Mouse (Mus musculus) splenic B cell, adult 2 months (primary cell): Measurements from ENCODE around the gene Fam168b.

Source experiments
- DNase-seq: peaks from one replicate; pipeline ENCODE4 v3.0.0-alpha.2; 2011; ENCODE audit warnings: low read depth, low spot score
- H3K27me3 ChIP-seq: 2 replicates; pipeline ENCODE4 v1.6.1; 2012; ENCODE audit warnings: mild to moderate bottlenecking, low read length, moderate library complexity, mixed read lengths; ENCODE audit not compliant: control insufficient read depth, poor library complexity, insufficient read depth, severe bottlenecking
- H3K36me3 ChIP-seq: 2 replicates; pipeline ENCODE4 v1.6.1; 2012; ENCODE audit warnings: mild to moderate bottlenecking, low read length, moderate library complexity, mixed read lengths; ENCODE audit not compliant: control insufficient read depth, poor library complexity, insufficient read depth, severe bottlenecking

Gene Fam168b

DNA sequence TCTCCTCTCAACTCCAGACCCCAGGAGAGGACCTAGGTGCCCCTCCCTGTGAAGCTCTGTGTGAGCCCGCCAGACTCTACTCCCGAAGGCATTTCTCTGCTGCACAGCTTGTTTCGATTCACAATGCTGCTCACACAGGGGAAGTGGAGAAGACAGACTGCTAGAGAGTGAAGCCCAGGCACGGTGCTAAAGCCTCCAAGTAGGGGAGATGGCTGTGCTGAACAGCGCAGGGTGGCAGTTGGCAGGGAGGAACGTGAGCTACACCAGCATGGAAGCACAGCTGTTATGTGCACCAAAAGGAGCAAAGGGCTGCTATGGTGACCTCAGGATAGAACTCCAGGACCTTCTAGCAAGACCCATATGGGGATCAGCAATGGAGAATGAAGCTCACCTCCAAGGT is 74.0 kb downstream of the Fam168b start:
- Histone ChIP-seq H3K36me3 (no peaks in the 10 kb centered on the region), H3K27me3 (no peaks in the 10 kb centered on the region)
- no peak for DNase-seq

DNA sequence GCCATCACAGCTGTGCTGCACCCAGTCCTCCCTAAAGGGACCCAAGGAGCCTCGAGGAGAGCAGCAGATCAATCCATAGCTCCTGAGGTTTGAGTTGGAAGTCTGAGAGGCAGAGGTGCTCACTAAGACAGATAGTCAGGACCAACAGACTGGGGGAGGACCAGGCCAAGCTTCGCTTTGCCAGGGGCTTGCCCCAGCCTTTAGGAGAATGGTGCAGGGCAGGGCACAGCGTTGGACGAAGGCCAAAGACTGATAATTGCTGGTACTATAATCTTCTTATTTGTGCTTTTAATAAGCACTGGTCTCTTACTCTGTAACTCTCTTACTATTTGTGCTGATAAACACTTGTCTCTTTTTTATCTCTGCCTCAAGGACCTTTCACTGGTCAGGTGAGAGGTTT is 75.0 kb downstream of the Fam168b start:
- Histone ChIP-seq H3K36me3 (no peaks in the 10 kb centered on the region), H3K27me3 (no peaks in the 10 kb centered on the region)
- no peak for DNase-seq

DNA sequence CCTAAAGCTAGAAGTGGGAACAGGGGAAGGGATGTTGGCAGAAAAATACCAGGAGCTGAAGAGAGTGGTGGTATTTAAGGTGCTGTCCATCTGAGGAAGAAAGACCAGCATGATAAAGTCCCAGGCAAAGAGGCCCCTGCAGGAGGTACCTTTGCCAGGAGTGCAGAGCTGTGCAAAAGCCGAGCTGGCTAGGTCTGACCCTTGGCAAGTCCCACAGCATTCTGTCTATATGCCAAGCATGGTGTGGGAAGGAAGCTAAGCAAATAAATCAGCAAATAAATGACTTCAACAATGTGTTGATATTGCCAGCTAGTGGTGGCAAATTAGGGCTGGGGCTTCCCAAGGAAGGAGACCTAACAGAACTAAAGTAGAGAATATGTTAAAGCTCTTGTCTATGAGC is 76.0 kb downstream of the Fam168b start:
- Histone ChIP-seq H3K27me3 (no peaks in the 10 kb centered on the region), H3K36me3 (no peaks in the 10 kb centered on the region)
- DNase-seq = no peak
